Mouse (Mus musculus): ENCODE data around the gene Lemd1. TPM values are rescaled to one million over a fixed set of nuclear protein-coding genes. Genes with fewer than 3 reads are reported as not detected.

Gene Lemd1
- polyA plus RNA-seq, 1 experiment from 2014 or later = 0.43 TPM

- 79% methylated on average over 6 of the region's 6 CpGs for WGBS
- no peak overlapping the region for H3K27ac ChIP-seq
- H3K4me2 ChIP-seq (replicated peaks) = no peak overlapping the region
- H3K27me3 ChIP-seq (replicated peaks) = no peaks in the 10 kb centered on the region
- H3K9me3 ChIP-seq = no peaks in the 10 kb centered on the region
- ATAC-seq = peak; percentile 21; the same call in 1 of the 2 replicates
- H3K4me3 ChIP-seq (replicated peaks) = no peak overlapping the region
- H3K36me3 ChIP-seq = no peaks in the 10 kb centered on the region
- H3K4me1 ChIP-seq (replicated peaks) = peaks cover 17% of the 10 kb centered on the region
- H3K9ac ChIP-seq = no peak overlapping the region
Observed at GRCm38 (mm10) chr1:132289965-132290364, 98.7 kb downstream of the Lemd1 start.

GRCm38 (mm10) chr1:132290921-132291675, 99.9 kb downstream of the Lemd1 start:
- Histone ChIP-seq H3K4me1 (replicated peaks) (peaks cover 17% of the 10 kb centered on the region), H3K4me2 (replicated peaks) (no peak overlapping the region), H3K36me3 (no peaks in the 10 kb centered on the region), H3K4me3 (replicated peaks) (no peak overlapping the region), H3K9me3 (no peaks in the 10 kb centered on the region), H3K27ac (no peak overlapping the region), H3K27me3 (replicated peaks) (0 out of 2 replicates have a peak, but pooled peaks cover under 1% of the 10 kb centered on the region), H3K9ac (no peak overlapping the region)
- ATAC-seq = no peak
- WGBS = 62% methylated on average over 11 of the region's 11 CpGs

GRCm38 (mm10) chr1:132291706-132292105, 100.5 kb downstream of the Lemd1 start:
- WGBS = 53% methylated on average over 4 of the region's 4 CpGs
- Histone ChIP-seq H3K27me3 (replicated peaks) (0 out of 2 replicates have a peak, but pooled peaks cover 3% of the 10 kb centered on the region), H3K4me1 (replicated peaks) (peaks cover 17% of the 10 kb centered on the region), H3K4me2 (replicated peaks) (no peak overlapping the region), H3K4me3 (replicated peaks) (no peak overlapping the region), H3K36me3 (no peaks in the 10 kb centered on the region), H3K9ac (no peak overlapping the region), H3K9me3 (no peaks in the 10 kb centered on the region), H3K27ac (no peak overlapping the region)
- no peak for ATAC-seq

- H3K36me3 ChIP-seq = no peaks in the 10 kb centered on the region
- H3K27ac ChIP-seq = peak overlapping the region; percentile 23; the same call in 1 of the 2 replicates
- H3K4me3 ChIP-seq (replicated peaks) = no peak overlapping the region
- peak; percentile 45 for ATAC-seq
- no peaks in the 10 kb centered on the region for H3K9me3 ChIP-seq
- H3K4me1 ChIP-seq (replicated peaks) = peaks cover 17% of the 10 kb centered on the region
- no peak overlapping the region for H3K9ac ChIP-seq
- H3K4me2 ChIP-seq (replicated peaks) = no peak overlapping the region; the same call in 1 of the 2 replicates
- WGBS = 33% methylated on average over 21 of the region's 21 CpGs
- H3K27me3 ChIP-seq (replicated peaks) = peaks cover 8% of the 10 kb centered on the region
Observed at GRCm38 (mm10) chr1:132292318-132293129, 101.3 kb downstream of the Lemd1 start.

GRCm38 (mm10) chr1:132295506-132295905, 104.3 kb downstream of the Lemd1 start:
- WGBS = 77% methylated on average over 7 of the region's 7 CpGs
- H3K4me1 ChIP-seq (replicated peaks) = peaks cover 28% of the 10 kb centered on the region
- H3K4me3 ChIP-seq (replicated peaks) = no peak overlapping the region
- H3K27me3 ChIP-seq (replicated peaks) = peaks cover 38% of the 10 kb centered on the region
- H3K36me3 ChIP-seq = no peaks in the 10 kb centered on the region
- H3K27ac ChIP-seq = no peak overlapping the region
- no peak overlapping the region for H3K4me2 ChIP-seq (replicated peaks)
- no peak overlapping the region for H3K9ac ChIP-seq
- no peaks in the 10 kb centered on the region for H3K9me3 ChIP-seq
- ATAC-seq = no peak

- Histone ChIP-seq H3K9me3 (no peaks in the 10 kb centered on the region), H3K4me1 (replicated peaks) (peaks cover 28% of the 10 kb centered on the region), H3K4me2 (replicated peaks) (no peak overlapping the region), H3K4me3 (replicated peaks) (no peak overlapping the region), H3K9ac (no peak overlapping the region), H3K36me3 (no peaks in the 10 kb centered on the region), H3K27ac (no peak overlapping the region), H3K27me3 (replicated peaks) (peaks cover 38% of the 10 kb centered on the region)
- 69% methylated on average over 3 of the region's 3 CpGs for WGBS
- no peak for ATAC-seq
Observed at GRCm38 (mm10) chr1:132296051-132296450, 104.8 kb downstream of the Lemd1 start.

- Histone ChIP-seq H3K27me3 (replicated peaks) (peaks cover 38% of the 10 kb centered on the region), H3K36me3 (no peaks in the 10 kb centered on the region), H3K27ac (no peak within 1 kb of the TSS), H3K4me3 (replicated peaks) (peak within 1 kb of the TSS; percentile 56), H3K9me3 (no peaks in the 10 kb centered on the region), H3K4me1 (replicated peaks) (peaks cover 11% of the 10 kb centered on the region), H3K4me2 (replicated peaks) (peak within 1 kb of the TSS; percentile 100), H3K9ac (peak within 1 kb of the TSS; percentile 50)
- peak; percentile 69 for ATAC-seq
- under 1% methylated on average over 28 of the region's 28 CpGs for WGBS
Observed at GRCm38 (mm10) chr1:132298425-132298800, 107.2 kb downstream of the Lemd1 start, which contains the start of gene Klhdc8a. TSS of gene Klhdc8a (plus strand) at chr1:132298626.

- WGBS = 1% methylated on average over 71 of the region's 71 CpGs
- H3K27me3 ChIP-seq (replicated peaks) = peaks cover 38% of the 10 kb centered on the region
Observed at GRCm38 (mm10) chr1:132298801-132299464, 107.7 kb downstream of the Lemd1 start.

GRCm38 (mm10) chr1:132299744-132300143, 108.5 kb downstream of the Lemd1 start:
- H3K27ac ChIP-seq = no peak overlapping the region
- no peaks in the 10 kb centered on the region for H3K36me3 ChIP-seq
- H3K4me3 ChIP-seq (replicated peaks) = no peak overlapping the region
- 71% methylated on average over 5 of the region's 5 CpGs for WGBS
- H3K9me3 ChIP-seq = no peaks in the 10 kb centered on the region
- H3K27me3 ChIP-seq (replicated peaks) = peaks cover 38% of the 10 kb centered on the region
- H3K4me2 ChIP-seq (replicated peaks) = no peak overlapping the region
- H3K9ac ChIP-seq = no peak overlapping the region
- peaks cover 11% of the 10 kb centered on the region for H3K4me1 ChIP-seq (replicated peaks)
- ATAC-seq = no peak

More at GRCm38 (mm10) chr1:132298801-132299464, 107.7 kb downstream of the Lemd1 start:
- peaks cover 11% of the 10 kb centered on the region for H3K4me1 ChIP-seq (replicated peaks)
- H3K36me3 ChIP-seq = no peaks in the 10 kb centered on the region
- peak overlapping the region; percentile 50 for H3K9ac ChIP-seq
- ATAC-seq = peak; percentile 70
- no peak overlapping the region for H3K27ac ChIP-seq
- no peaks in the 10 kb centered on the region for H3K9me3 ChIP-seq
- H3K4me3 ChIP-seq (replicated peaks) = peak overlapping the region; percentile 56
- peak overlapping the region; percentile 100 for H3K4me2 ChIP-seq (replicated peaks)

GRCm38 (mm10) chr1:132301242-132301641, 110.0 kb downstream of the Lemd1 start:
- Histone ChIP-seq H3K27me3 (replicated peaks) (peaks cover 36% of the 10 kb centered on the region), H3K36me3 (no peaks in the 10 kb centered on the region), H3K4me1 (replicated peaks) (peaks cover 11% of the 10 kb centered on the region), H3K9me3 (no peaks in the 10 kb centered on the region), H3K4me2 (replicated peaks) (no peak overlapping the region), H3K4me3 (replicated peaks) (no peak overlapping the region), H3K27ac (no peak overlapping the region), H3K9ac (no peak overlapping the region)
- no peak for ATAC-seq
- WGBS = 89% methylated on average over 5 of the region's 5 CpGs

- H3K9ac ChIP-seq = no peak overlapping the region
- ATAC-seq = no peak
- H3K27me3 ChIP-seq (replicated peaks) = peaks cover 31% of the 10 kb centered on the region
- H3K4me2 ChIP-seq (replicated peaks) = no peak overlapping the region
- no peaks in the 10 kb centered on the region for H3K9me3 ChIP-seq
- H3K27ac ChIP-seq = no peak overlapping the region
- WGBS = 90% methylated on average over 9 of the region's 9 CpGs
- H3K4me1 ChIP-seq (replicated peaks) = peaks cover 11% of the 10 kb centered on the region
- H3K36me3 ChIP-seq = no peaks in the 10 kb centered on the region
- no peak overlapping the region for H3K4me3 ChIP-seq (replicated peaks)
Observed at GRCm38 (mm10) chr1:132302341-132302866, 111.2 kb downstream of the Lemd1 start.

Data from intestine, embryonic 15.5 days (tissue).